Mouse (Mus musculus) lung, embryonic 16.5 days (tissue): ENCODE measurements at regions not wholly inside any gene's neighbourhood (a gene's known extent, or its start where the extent isn't known, plus 50 kb on each side); places are given as distances from the start of the nearest gene placed in this dataset.

ENCODE experiments used
- ATAC-seq: fragments of 200-750 bp; cut with Nextera tagmentation; 2 replicates; pipeline ENCODE4 v1.8.0; 2017; ENCODE audit warnings: low read depth, mild to moderate bottlenecking, moderate library complexity
- H3K27ac ChIP-seq: fragments of 300-500 bp; sonication (generic); 2 replicates; pipeline ENCODE4 v1.5.1; 2014; ENCODE audit warnings: mild to moderate bottlenecking, control low read depth, low read length
- H3K27me3 ChIP-seq: fragments of 300-500 bp; sonication (generic); 2 replicates; pipeline ENCODE4 v1.6.1; 2014; ENCODE audit warnings: low read depth, low read length, mixed read lengths; ENCODE audit not compliant: control insufficient read depth, insufficient read depth
- H3K36me3 ChIP-seq: fragments of 300-500 bp; sonication (generic); 2 replicates; pipeline ENCODE4 v1.6.1; 2014; ENCODE audit warnings: low read length; ENCODE audit not compliant: control insufficient read depth, insufficient read depth
- H3K4me1 ChIP-seq: fragments of 300-500 bp; sonication (generic); replicated peaks from 2 replicates; pipeline ENCODE4 v1.6.1; 2014; ENCODE audit warnings: low read length, mixed read lengths; ENCODE audit not compliant: control insufficient read depth, insufficient read depth
- H3K4me2 ChIP-seq: fragments of 300-500 bp; sonication (generic); 2 replicates; pipeline ENCODE4 v1.6.1; 2014; ENCODE audit warnings: low read depth, low read length, control low read depth
- H3K4me3 ChIP-seq: fragments of 300-500 bp; sonication (generic); 2 replicates; pipeline ENCODE4 v1.5.1; 2014; ENCODE audit warnings: mild to moderate bottlenecking, low read length, control low read depth
- H3K9ac ChIP-seq: fragments of 300-500 bp; sonication (generic); 2 replicates; pipeline ENCODE4 v1.6.1; 2014; ENCODE audit warnings: low read length, control low read depth
- H3K9me3 ChIP-seq: fragments of 300-500 bp; sonication (generic); 2 replicates; pipeline ENCODE4 v1.6.1; 2016; ENCODE audit warnings: low read length; ENCODE audit not compliant: control insufficient read depth
- WGBS: fragments of 180-500 bp; shearing (Covaris S2); extraction: QIAGEN DNeasy Blood & Tissue Kit; methylation state at CpG from one replicate; pipeline ENCODE4 v1.1.7; 2014; 5-methylcytosine and 5-hydroxymethylcytosine counted together

GRCm38 (mm10) chr4:12567643-12568042 is 395.8 kb upstream of the Fam92a start:
- H3K9me3 ChIP-seq = no peaks in the 10 kb centered on the region
- ATAC-seq = no peak
- no peaks in the 10 kb centered on the region for H3K27me3 ChIP-seq
- H3K27ac ChIP-seq = no peak overlapping the region
- WGBS = 44% methylated on average over 5 of the region's 5 CpGs
- H3K4me2 ChIP-seq = no peak overlapping the region
- no peak overlapping the region for H3K4me3 ChIP-seq
- no peaks in the 10 kb centered on the region for H3K36me3 ChIP-seq
- H3K4me1 ChIP-seq = no peaks in the 10 kb centered on the region
- H3K9ac ChIP-seq = no peak overlapping the region

- Histone ChIP-seq H3K36me3 (no peaks in the 10 kb centered on the region), H3K9ac (no peak overlapping the region), H3K27ac (no peak overlapping the region), H3K4me3 (no peak overlapping the region), H3K4me2 (no peak overlapping the region), H3K27me3 (no peaks in the 10 kb centered on the region), H3K4me1 (no peaks in the 10 kb centered on the region), H3K9me3 (no peaks in the 10 kb centered on the region)
- WGBS = 43% methylated on average over 1 of the region's 1 CpGs
- no peak for ATAC-seq
These were observed 391.2 kb upstream of the Fam92a start for GRCm38 (mm10) chr4:12563016-12563415.

- H3K4me2 ChIP-seq = no peak overlapping the region
- no peak overlapping the region for H3K4me3 ChIP-seq
- no peaks in the 10 kb centered on the region for H3K4me1 ChIP-seq
- H3K27ac ChIP-seq = no peak overlapping the region
- no peak overlapping the region for H3K9ac ChIP-seq
- no peaks in the 10 kb centered on the region for H3K36me3 ChIP-seq
- ATAC-seq = no peak
- H3K27me3 ChIP-seq = no peaks in the 10 kb centered on the region
- no peaks in the 10 kb centered on the region for H3K9me3 ChIP-seq
- 52% methylated on average over 3 of the region's 3 CpGs for WGBS
These were observed 388.7 kb upstream of the Fam92a start for GRCm38 (mm10) chr4:12560546-12560945.

GRCm38 (mm10) chr4:12560015-12560414 is 388.2 kb upstream of the Fam92a start:
- no peak overlapping the region for H3K4me2 ChIP-seq
- no peaks in the 10 kb centered on the region for H3K36me3 ChIP-seq
- no peak overlapping the region for H3K9ac ChIP-seq
- WGBS = 72% methylated on average over 4 of the region's 4 CpGs
- ATAC-seq = no peak
- H3K9me3 ChIP-seq = no peaks in the 10 kb centered on the region
- no peaks in the 10 kb centered on the region for H3K4me1 ChIP-seq
- no peaks in the 10 kb centered on the region for H3K27me3 ChIP-seq
- H3K4me3 ChIP-seq = no peak overlapping the region
- H3K27ac ChIP-seq = no peak overlapping the region

- H3K27ac ChIP-seq = no peak overlapping the region
- H3K4me2 ChIP-seq = no peak overlapping the region
- no peak for ATAC-seq
- H3K4me3 ChIP-seq = no peak overlapping the region
- H3K27me3 ChIP-seq = no peaks in the 10 kb centered on the region
- 92% methylated on average over 2 of the region's 2 CpGs for WGBS
- H3K9ac ChIP-seq = no peak overlapping the region
- H3K9me3 ChIP-seq = no peaks in the 10 kb centered on the region
- H3K36me3 ChIP-seq = no peaks in the 10 kb centered on the region
- no peaks in the 10 kb centered on the region for H3K4me1 ChIP-seq
These were observed 385.3 kb upstream of the Fam92a start for GRCm38 (mm10) chr4:12557105-12557504.

GRCm38 (mm10) chr4:12549265-12549664 is 377.4 kb upstream of the Fam92a start:
- Histone ChIP-seq H3K9me3 (no peaks in the 10 kb centered on the region), H3K9ac (no peak overlapping the region), H3K36me3 (no peaks in the 10 kb centered on the region), H3K4me3 (no peak overlapping the region), H3K4me1 (no peaks in the 10 kb centered on the region), H3K27me3 (no peaks in the 10 kb centered on the region), H3K27ac (no peak overlapping the region), H3K4me2 (no peak overlapping the region)
- no peak for ATAC-seq
- WGBS = 86% methylated on average over 4 of the region's 4 CpGs

- H3K4me2 ChIP-seq = no peak overlapping the region
- H3K36me3 ChIP-seq = no peaks in the 10 kb centered on the region
- no peak for ATAC-seq
- H3K9ac ChIP-seq = no peak overlapping the region
- H3K27ac ChIP-seq = no peak overlapping the region
- H3K4me1 ChIP-seq = no peaks in the 10 kb centered on the region
- H3K9me3 ChIP-seq = no peaks in the 10 kb centered on the region
- H3K27me3 ChIP-seq = no peaks in the 10 kb centered on the region
- 43% methylated on average over 2 of the region's 2 CpGs for WGBS
- H3K4me3 ChIP-seq = no peak overlapping the region
These were observed 372.1 kb upstream of the Fam92a start for GRCm38 (mm10) chr4:12543906-12544305.

GRCm38 (mm10) chr4:12541508-12541907 is 369.7 kb upstream of the Fam92a start:
- no peaks in the 10 kb centered on the region for H3K9me3 ChIP-seq
- no peaks in the 10 kb centered on the region for H3K4me1 ChIP-seq
- H3K36me3 ChIP-seq = no peaks in the 10 kb centered on the region
- no peak overlapping the region for H3K27ac ChIP-seq
- H3K27me3 ChIP-seq = no peaks in the 10 kb centered on the region
- no peak overlapping the region for H3K4me2 ChIP-seq
- WGBS = 85% methylated on average over 1 of the region's 1 CpGs
- H3K9ac ChIP-seq = no peak overlapping the region
- no peak for ATAC-seq
- no peak overlapping the region for H3K4me3 ChIP-seq

GRCm38 (mm10) chr4:12539184-12539791 is 367.5 kb upstream of the Fam92a start:
- Histone ChIP-seq H3K27ac (no peak overlapping the region), H3K4me2 (no peak overlapping the region), H3K4me3 (no peak overlapping the region), H3K27me3 (no peaks in the 10 kb centered on the region), H3K9me3 (no peaks in the 10 kb centered on the region), H3K4me1 (no peaks in the 10 kb centered on the region), H3K9ac (no peak overlapping the region), H3K36me3 (no peaks in the 10 kb centered on the region)
- 22% methylated on average over 4 of the region's 4 CpGs for WGBS
- no peak for ATAC-seq

GRCm38 (mm10) chr4:12538694-12539121 is 366.9 kb upstream of the Fam92a start:
- ATAC-seq = peak; percentile 71; the same call in 1 of the 2 replicates
- H3K4me3 ChIP-seq = no peak overlapping the region
- H3K36me3 ChIP-seq = no peaks in the 10 kb centered on the region
- 11% methylated on average over 4 of the region's 4 CpGs for WGBS
- no peaks in the 10 kb centered on the region for H3K4me1 ChIP-seq
- no peak overlapping the region for H3K27ac ChIP-seq
- no peaks in the 10 kb centered on the region for H3K27me3 ChIP-seq
- H3K4me2 ChIP-seq = no peak overlapping the region
- no peaks in the 10 kb centered on the region for H3K9me3 ChIP-seq
- no peak overlapping the region for H3K9ac ChIP-seq
